Mouse (Mus musculus) layer of hippocampus, adult 8-10 months (tissue): Measurements from ENCODE around the gene Traf3ip2. TPM values are rescaled to one million over a fixed set of nuclear protein-coding genes. Genes with fewer than 3 reads are reported as not detected.

Experiments used
- DNase-seq, 2 experiments: peaks; one replicate each; pipeline ENCODE4 v3.0.0; 2022; ENCODE audit warnings: low spot score in 2 of 2
- total RNA-seq, 4 experiments: library from RNA; stranded (reverse); gene quantifications; 2 replicates each; pipeline ENCODE4 v1.2.4; 2022

Gene Traf3ip2
- total RNA-seq, 4 experiments from 2014 or later, result 1.1 to 5.0 (median 2.8) TPM

GRCm38 (mm10) chr10:39631627-39632026 lies 18.9 kb downstream of the Traf3ip2 start:
- DNase-seq, result no peak

GRCm38 (mm10) chr10:39633379-39633778 lies 20.6 kb downstream of the Traf3ip2 start:
- no peak for DNase-seq

- DNase-seq, result no peak
Measured at GRCm38 (mm10) chr10:39634423-39635101, 21.8 kb downstream of the Traf3ip2 start.

- DNase-seq, result no peak
Measured at GRCm38 (mm10) chr10:39638862-39639261, 26.1 kb downstream of the Traf3ip2 start.

GRCm38 (mm10) chr10:39639783-39640182 lies 27.0 kb downstream of the Traf3ip2 start:
- no peak for DNase-seq

GRCm38 (mm10) chr10:39640817-39641226 lies 28.1 kb downstream of the Traf3ip2 start:
- DNase-seq, result no peak

- DNase-seq, result no peak
Measured at GRCm38 (mm10) chr10:39645789-39646628, 33.3 kb downstream of the Traf3ip2 start.

GRCm38 (mm10) chr10:39646629-39647019 lies 33.9 kb downstream of the Traf3ip2 start:
- no peak for DNase-seq

GRCm38 (mm10) chr10:39647118-39647517 lies 34.4 kb downstream of the Traf3ip2 start:
- DNase-seq, result no peak

GRCm38 (mm10) chr10:39648278-39648677 lies 35.5 kb downstream of the Traf3ip2 start:
- DNase-seq, result no peak

GRCm38 (mm10) chr10:39649550-39649949 lies 36.8 kb downstream of the Traf3ip2 start:
- DNase-seq, result no peak

- no peak for DNase-seq
Measured at GRCm38 (mm10) chr10:39650316-39650715, 37.6 kb downstream of the Traf3ip2 start.

GRCm38 (mm10) chr10:39654001-39654416 lies 41.3 kb downstream of the Traf3ip2 start:
- DNase-seq, result no peak

- no peak for DNase-seq
Measured at GRCm38 (mm10) chr10:39658901-39659410, 46.2 kb downstream of the Traf3ip2 start.

- DNase-seq, result peak; percentile 30 to 44
Measured at GRCm38 (mm10) chr10:39659411-39660268, 46.9 kb downstream of the Traf3ip2 start.

- no peak for DNase-seq
Measured at GRCm38 (mm10) chr10:39660269-39660655, 47.5 kb downstream of the Traf3ip2 start.

- DNase-seq, result no peak
Measured at GRCm38 (mm10) chr10:39660698-39661097, 48.0 kb downstream of the Traf3ip2 start.

- no peak for DNase-seq
Measured at GRCm38 (mm10) chr10:39665071-39665502, 52.4 kb downstream of the Traf3ip2 start.

- DNase-seq, result no peak
Measured at GRCm38 (mm10) chr10:39666027-39666426, 53.3 kb downstream of the Traf3ip2 start.

GRCm38 (mm10) chr10:39671451-39671850 lies 58.7 kb downstream of the Traf3ip2 start:
- DNase-seq, result no peak

- DNase-seq, result peak; percentile 24 to 33
Measured at GRCm38 (mm10) chr10:39672547-39673051, 59.9 kb downstream of the Traf3ip2 start.
